Mouse (Mus musculus) neutrophil, adult 59 days (primary cell): ENCODE data around the gene Lca5l. TPM values are rescaled to one million over a fixed set of nuclear protein-coding genes. Genes with fewer than 3 reads are reported as not detected.

Experiments used
- total RNA-seq, 2 experiments: library from RNA; stranded (reverse); gene quantifications; 1 replicate in 1 of 2; 2 replicates in 1 of 2; pipeline ENCODE4 v1.2.4; 2023

Gene Lca5l
- not detected for total RNA-seq

GRCm38 (mm10) chr16:96191531-96192506 lies at the start of gene Lca5l:
TSS of gene Lca5l (minus strand) at chr16:96192271.

GRCm38 (mm10) chr16:96235366-96235970 lies 43.4 kb upstream of the Lca5l start, which contains the start of gene B3galt5:
TSS of gene B3galt5 (plus strand) at chr16:96235801.

GRCm38 (mm10) chr16:96199913-96200701 lies 8.0 kb upstream of the Lca5l start, which contains the start of gene Sh3bgr:
TSS of gene Sh3bgr (plus strand) at chr16:96200450.

GRCm38 (mm10) chr16:96145110-96145800 lies 46.8 kb downstream of the Lca5l start, which contains the start of gene Wrb:
TSS of gene Wrb (plus strand) at chr16:96145407.

GRCm38 (mm10) chr16:96127657-96128344 lies 64.3 kb downstream of the Lca5l start, which contains the start of gene Hmgn1:
TSS of gene Hmgn1 (minus strand) at chr16:96127729.

Other genes starting within 250 kb of the Lca5l start
- 1 to 10 TPM; 8.5 to 9.3 TPM for gene Psmg1, start 201.3 kb downstream of the Lca5l start, total RNA-seq
- gene Brwd1, start 109.7 kb downstream of the Lca5l start, total RNA-seq, result 10 to 100 TPM; 35.8 to 42.3 TPM
- gene Hmgn1, start 64.5 kb downstream of the Lca5l start, total RNA-seq, result 10 to 100 TPM; 16.3 to 18.1 TPM
- 1 to 10 TPM; 3.0 TPM for gene Wrb, start 46.9 kb downstream of the Lca5l start, total RNA-seq
- gene Sh3bgr, start 8.2 kb upstream of the Lca5l start, total RNA-seq, result not detected
- under 1 TPM in 1 of 2 experiments, not detected in 1; 0.29 TPM for gene B3galt5, start 43.5 kb upstream of the Lca5l start, total RNA-seq